Mouse (Mus musculus) lung, adult 2 months (tissue): Measurements from ENCODE around the gene Pde4d. TPM values are rescaled to one million over a fixed set of nuclear protein-coding genes. Genes with fewer than 3 reads are reported as not detected.

ENCODE experiments used
- DNase-seq: peaks from one replicate; pipeline ENCODE4 v3.0.0; 2022
- H3K4me1 ChIP-seq: fragments of 200-500 bp; 2 replicates; pipeline ENCODE4 v1.6.1; 2011; ENCODE audit warnings: low read length; ENCODE audit not compliant: control insufficient read depth, insufficient read depth
- H3K4me3 ChIP-seq: fragments of 200-500 bp; replicated peaks from 2 replicates; pipeline ENCODE3; 2011; ENCODE audit warnings: low read depth, mild to moderate bottlenecking, control low read depth, low read length; ENCODE audit errors: extremely low read depth
- CTCF ChIP-seq: fragments of 200-500 bp; IDR thresholded peaks from 2 replicates; pipeline ENCODE4 v1.5.1; 2011; ENCODE audit warnings: mild to moderate bottlenecking, low read length, control low read depth; ENCODE audit not compliant: insufficient read depth
- POLR2A ChIP-seq: fragments of 200-500 bp; IDR thresholded peaks from 2 replicates; pipeline ENCODE4 v1.6.1; 2011; ENCODE audit warnings: low read depth, mild to moderate bottlenecking, control low read depth, low read length, borderline replicate concordance; ENCODE audit errors: extremely low read depth
- WGBS: fragments of 180-500 bp; shearing (Covaris S2); methylation state at CpG from one replicate; pipeline ENCODE4 v1.1.7; 2018; 5-methylcytosine and 5-hydroxymethylcytosine counted together
- polyA plus RNA-seq: library from polyadenylated mRNA; depleted of rRNA; stranded (reverse); fragments of >200 nt; gene quantifications from 2 replicates; pipeline ENCODE4 v1.2.3, GENCODE M21; 2012

Pde4d gene
- polyA plus RNA-seq, 1 experiment: 20.0 TPM

- TF ChIP-seq CTCF: no peak
- no peak for TF ChIP-seq POLR2A
- DNase-seq: no peak
- no peak overlapping the region for H3K4me3 ChIP-seq
- H3K4me1 ChIP-seq: no peaks in the 10 kb centered on the region
- WGBS: 53% methylated on average over 3 of the region's 3 CpGs
These were observed 1089.6 kb downstream of the Pde4d start for GRCm38 (mm10) chr13:109539371-109539770.

- WGBS: 54% methylated on average over 4 of the region's 4 CpGs
- no peak overlapping the region for H3K4me3 ChIP-seq
- no peak for DNase-seq
- TF ChIP-seq POLR2A (no peak), CTCF (no peak)
- H3K4me1 ChIP-seq: peaks cover 5% of the 10 kb centered on the region
These were observed 1094.9 kb downstream of the Pde4d start for GRCm38 (mm10) chr13:109544646-109545045.

- peak overlapping the region; percentile 56 for H3K4me3 ChIP-seq
- 59% methylated on average over 18 of the region's 18 CpGs for WGBS
These were observed 1096.6 kb downstream of the Pde4d start for GRCm38 (mm10) chr13:109546337-109546736.

GRCm38 (mm10) chr13:109547006-109547587 is 1097.3 kb downstream of the Pde4d start:
- 65% methylated on average over 10 of the region's 10 CpGs for WGBS
- TF ChIP-seq CTCF: no peak
- no peak for TF ChIP-seq POLR2A
- DNase-seq: no peak
- Histone ChIP-seq H3K4me3 (no peak overlapping the region), H3K4me1 (peaks cover 5% of the 10 kb centered on the region)

More at GRCm38 (mm10) chr13:109546337-109546736, 1096.6 kb downstream of the Pde4d start:
- DNase-seq: no peak
- TF ChIP-seq CTCF: no peak
- no peak for TF ChIP-seq POLR2A
- H3K4me1 ChIP-seq: peaks cover 5% of the 10 kb centered on the region

GRCm38 (mm10) chr13:109547700-109548099 is 1098.0 kb downstream of the Pde4d start:
- peak; percentile 71 for DNase-seq
- no peak for TF ChIP-seq POLR2A
- peak; percentile 75 for TF ChIP-seq CTCF
- H3K4me3 ChIP-seq: no peak overlapping the region
- H3K4me1 ChIP-seq: peaks cover 5% of the 10 kb centered on the region
- 10% methylated on average over 6 of the region's 6 CpGs for WGBS

- H3K4me3 ChIP-seq: no peak overlapping the region
- TF ChIP-seq POLR2A (no peak), CTCF (peak; percentile 3; the same call in 1 of the 2 replicates)
- peaks cover 5% of the 10 kb centered on the region for H3K4me1 ChIP-seq
- 65% methylated on average over 5 of the region's 5 CpGs for WGBS
- no peak for DNase-seq
These were observed 1098.5 kb downstream of the Pde4d start for GRCm38 (mm10) chr13:109548263-109548662.

GRCm38 (mm10) chr13:109548771-109549555 is 1099.2 kb downstream of the Pde4d start:
- WGBS: 82% methylated on average over 11 of the region's 11 CpGs
- no peak for TF ChIP-seq CTCF
- TF ChIP-seq POLR2A: no peak
- no peak overlapping the region for H3K4me3 ChIP-seq

GRCm38 (mm10) chr13:109551836-109552235 is 1102.1 kb downstream of the Pde4d start:
- no peak for DNase-seq
- peaks cover 4% of the 10 kb centered on the region for H3K4me1 ChIP-seq
- WGBS: 86% methylated on average over 3 of the region's 3 CpGs
- H3K4me3 ChIP-seq: no peak overlapping the region
- no peak for TF ChIP-seq POLR2A
- TF ChIP-seq CTCF: no peak

More at GRCm38 (mm10) chr13:109548771-109549555, 1099.2 kb downstream of the Pde4d start:
- DNase-seq: no peak
- peaks cover 5% of the 10 kb centered on the region for H3K4me1 ChIP-seq

GRCm38 (mm10) chr13:109555513-109555912 is 1105.8 kb downstream of the Pde4d start:
- TF ChIP-seq POLR2A: no peak
- TF ChIP-seq CTCF: no peak
- WGBS: 69% methylated on average over 5 of the region's 5 CpGs
- no peak for DNase-seq
- Histone ChIP-seq H3K4me1 (no peaks in the 10 kb centered on the region), H3K4me3 (no peak overlapping the region)

- H3K4me3 ChIP-seq: no peak overlapping the region
- H3K4me1 ChIP-seq: no peaks in the 10 kb centered on the region
- no peak for DNase-seq
- WGBS: 71% methylated on average over 4 of the region's 4 CpGs
- TF ChIP-seq CTCF (no peak), POLR2A (no peak)
These were observed 1107.1 kb downstream of the Pde4d start for GRCm38 (mm10) chr13:109556853-109557252.
